19 mouse cellular contexts compared by ENCODE assay signal in genomic region chr9:14578960-14579359, GRCm38 (mm10).
DNase-seq lines count a peak whose midpoint lies in the region; ATAC-seq lines count a peak whose summit lies in the region.
"Had no signal": no experiment of that assay in that cellular context is flagged by ENCODE, and none has a peak within 500 bp of the region (broad histone marks: within the 10 kb centered on the region; RNA-seq: fewer than 3 reads in every experiment).

No protein-coding gene starts in this region.

- no peak overlapping the region for H3K9ac ChIP-seq in heart, embryonic 11.5 days (ENCODE audit: low read depth, low read length)
- H3K9ac ChIP-seq in heart, embryonic 15.5 days = no peak overlapping the region
- H3K9ac ChIP-seq: forebrain, embryonic 13.5 days; forebrain, postnatal 0 days; hindbrain, embryonic 13.5 days had no signal

- WGBS in heart, embryonic 11.5 days (ENCODE audit: insufficient replicate concordance) = 39% methylated on average over 4 of the region's 4 CpGs
- WGBS in heart, embryonic 15.5 days = 34% methylated on average over 4 of the region's 4 CpGs

- H3K27ac ChIP-seq in heart, embryonic 11.5 days (ENCODE audit: low read depth, low read length) = peak overlapping the region; percentile 29; the same call in 1 of the 2 replicates
- peak overlapping the region; percentile 73 for H3K27ac ChIP-seq in heart, embryonic 15.5 days
- H3K27ac ChIP-seq: embryonic facial prominence, embryonic 10.5 days; forebrain, embryonic 13.5 days; hindbrain, embryonic 13.5 days; hindbrain, postnatal 0 days had no signal

- no peaks in the 10 kb centered on the region for H3K9me3 ChIP-seq in heart, embryonic 11.5 days (replicated peaks; ENCODE audit: control insufficient read depth, low read length)
- no peaks in the 10 kb centered on the region for H3K9me3 ChIP-seq in heart, embryonic 15.5 days (replicated peaks)
- H3K9me3 ChIP-seq: embryonic facial prominence, embryonic 10.5 days; forebrain, embryonic 13.5 days; hindbrain, embryonic 13.5 days had no signal

- intact Hi-C loops in heart, postnatal 14 days (cut with DNase I) = no loop called here
- intact Hi-C loops in heart, postnatal 25 days (cut with DNase I) = loop anchor here (5.0 kb wide), 3 partner anchors 33 to 118 kb away; no protein-coding TSS in a partner anchor

- peaks cover 27% of the 10 kb centered on the region for H3K4me1 ChIP-seq in heart, embryonic 11.5 days (ENCODE audit: control insufficient read depth, insufficient read depth, low read length)
- peaks cover 41% of the 10 kb centered on the region for H3K4me1 ChIP-seq in heart, embryonic 15.5 days (replicated peaks)

- H3K4me2 ChIP-seq in heart, embryonic 11.5 days = peak overlapping the region; percentile 1; the same call in 1 of the 2 replicates
- peak overlapping the region; percentile 18; the same call in 1 of the 2 replicates for H3K4me2 ChIP-seq in heart, embryonic 15.5 days
- H3K4me2 ChIP-seq: forebrain, embryonic 13.5 days; hindbrain, embryonic 13.5 days had no signal

- H3K36me3 ChIP-seq in heart, embryonic 11.5 days (ENCODE audit: control insufficient read depth, insufficient read depth, low read length) = peaks cover 6% of the 10 kb centered on the region
- peaks cover 15% of the 10 kb centered on the region for H3K36me3 ChIP-seq in heart, embryonic 15.5 days

- H3K27me3 ChIP-seq in heart, embryonic 11.5 days (ENCODE audit: control insufficient read depth, insufficient read depth, low read length) = no peaks in the 10 kb centered on the region
- H3K27me3 ChIP-seq in heart, embryonic 15.5 days = no peaks in the 10 kb centered on the region
- H3K27me3 ChIP-seq: forebrain, embryonic 13.5 days; hindbrain, embryonic 13.5 days had no signal

- no peak overlapping the region for H3K4me3 ChIP-seq in heart, embryonic 11.5 days (ENCODE audit: low read depth, low read length)
- no peak overlapping the region for H3K4me3 ChIP-seq in heart, embryonic 15.5 days
- H3K4me3 ChIP-seq: embryonic facial prominence, embryonic 10.5 days; forebrain, embryonic 13.5 days; hindbrain, embryonic 13.5 days had no signal

- 0 out of 2 replicates have a peak, but pooled peaks have one; percentile 18 for ATAC-seq in heart, embryonic 11.5 days (replicated peaks; ENCODE audit: insufficient number of reproducible peaks, low FRiP score, low TSS enrichment)
- peak; percentile 58; the same call in 1 of the 2 replicates for ATAC-seq in heart, embryonic 15.5 days (replicated peaks; ENCODE audit: insufficient number of reproducible peaks, insufficient read depth, low FRiP score, low read depth)
- ATAC-seq: forebrain, embryonic 13.5 days; forebrain, postnatal 0 days; hindbrain, postnatal 0 days had no signal

- DNase-seq in heart, postnatal 14 days = no peak
- no peak for DNase-seq in heart, postnatal 25 days (ENCODE audit: low spot score)
- peak; percentile 34 for DNase-seq in retina, adult 2 months (ENCODE audit: low read depth, low spot score)
- DNase-seq in retina, embryonic 14.5 days (ENCODE audit: low spot score) = no peak
- DNase-seq in layer of hippocampus, postnatal 36 days = no peak
- DNase-seq: adrenal gland, adult 8-10 months; adrenal gland, postnatal 36 days; cerebellum, adult 2 months; cerebellum, postnatal 10 days; forebrain, postnatal 0 days; gastrocnemius, postnatal 25 days; kidney, adult 11 months; kidney, adult 9 months had no signal
